36 mouse cellular contexts compared by ENCODE assay signal in the genomic region with DNA sequence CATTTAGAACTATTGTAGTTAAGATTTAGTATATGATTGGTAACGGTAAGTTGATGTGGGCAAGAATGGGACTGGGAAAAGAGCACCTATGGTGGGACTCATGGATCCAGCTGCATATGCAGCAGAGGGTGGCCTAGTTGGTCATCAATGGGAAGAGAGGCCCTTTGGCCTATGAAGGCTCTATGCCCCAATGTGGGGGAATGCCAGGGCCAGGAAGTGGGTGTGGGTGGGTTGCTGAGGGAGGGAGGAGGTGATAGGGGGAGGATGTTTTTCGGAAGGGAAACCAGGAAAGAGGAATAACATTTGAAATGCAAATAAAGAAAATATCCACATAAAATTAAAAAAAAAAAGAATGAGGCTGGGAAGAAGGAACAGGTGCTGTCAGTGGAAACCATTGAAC. TPM values are rescaled to one million over a fixed set of nuclear protein-coding genes. Genes with fewer than 3 reads are reported as not detected.
"Had no signal": no experiment of that assay in that cellular context is flagged by ENCODE, and none has a peak within 500 bp of the region (broad histone marks: within the 10 kb centered on the region; RNA-seq: fewer than 3 reads in every experiment).

No protein-coding gene starts in this region.

- DNase-seq: left cerebral cortex, postnatal 4 days; liver; liver, embryonic 13.5 days; liver, postnatal 0 days; lung, adult 18-20 months; lung, adult 2 months; lung, embryonic 14.5 days; lung, postnatal 10 days; lung, postnatal 14 days; lung, postnatal 36 days; lung, postnatal 4 days; midbrain, embryonic 14.5 days had no signal

- H3K9me3 ChIP-seq: limb, embryonic 10.5 days; limb, embryonic 12.5 days; limb, embryonic 13.5 days; limb, embryonic 15.5 days; liver, embryonic 12.5 days; liver, embryonic 13.5 days; liver, embryonic 15.5 days; lung, embryonic 15.5 days; megakaryocyte, embryonic 14.5 days; midbrain, embryonic 10.5 days; midbrain, embryonic 12.5 days; midbrain, embryonic 13.5 days; midbrain, embryonic 15.5 days; neural tube, embryonic 12.5 days had no signal

- H3K27me3 ChIP-seq: limb, embryonic 12.5 days; liver, embryonic 12.5 days; liver, embryonic 13.5 days; liver, embryonic 15.5 days; lung, embryonic 15.5 days; megakaryocyte, embryonic 14.5 days; midbrain, embryonic 12.5 days; midbrain, embryonic 13.5 days; midbrain, embryonic 15.5 days; neural tube, embryonic 12.5 days had no signal

- H3K27ac ChIP-seq: left cerebral cortex, adult 2 months; limb, embryonic 10.5 days; limb, embryonic 12.5 days; limb, embryonic 13.5 days; limb, embryonic 15.5 days; liver, embryonic 12.5 days; liver, embryonic 13.5 days; liver, embryonic 14.5 days; liver, embryonic 15.5 days; lung, embryonic 15.5 days; macrophage; midbrain, embryonic 10.5 days; midbrain, embryonic 12.5 days; midbrain, embryonic 13.5 days; midbrain, embryonic 15.5 days; neural tube, embryonic 12.5 days had no signal

- H3K9ac ChIP-seq: limb, embryonic 12.5 days; limb, embryonic 13.5 days; limb, embryonic 15.5 days; liver, embryonic 12.5 days; liver, embryonic 13.5 days; liver, embryonic 14.5 days; liver, embryonic 15.5 days; liver, postnatal 0 days; lung, embryonic 14.5 days; lung, embryonic 15.5 days; midbrain, embryonic 12.5 days; midbrain, embryonic 13.5 days; midbrain, embryonic 15.5 days; neural tube, embryonic 12.5 days had no signal

- H3K4me3 ChIP-seq: left cerebral cortex, adult 2 months; limb, embryonic 10.5 days; limb, embryonic 12.5 days; limb, embryonic 13.5 days; limb, embryonic 15.5 days; liver, embryonic 12.5 days; liver, embryonic 13.5 days; liver, embryonic 15.5 days; lung, embryonic 15.5 days; megakaryocyte, embryonic 14.5 days; midbrain, embryonic 10.5 days; midbrain, embryonic 12.5 days; midbrain, embryonic 13.5 days; midbrain, embryonic 15.5 days; myocyte; neural tube, embryonic 12.5 days had no signal

- H3K4me1 ChIP-seq: liver, embryonic 12.5 days; liver, embryonic 13.5 days; liver, embryonic 15.5 days; lung, embryonic 15.5 days; megakaryocyte, embryonic 14.5 days; midbrain, embryonic 10.5 days; midbrain, embryonic 12.5 days; midbrain, embryonic 13.5 days; midbrain, embryonic 15.5 days; neural tube, embryonic 12.5 days had no signal

- H3K4me2 ChIP-seq: limb, embryonic 12.5 days; limb, embryonic 13.5 days; limb, embryonic 15.5 days; liver, embryonic 11.5 days; liver, embryonic 12.5 days; liver, embryonic 13.5 days; liver, embryonic 15.5 days; lung, embryonic 14.5 days; lung, embryonic 15.5 days; midbrain, embryonic 12.5 days; midbrain, embryonic 13.5 days; midbrain, embryonic 15.5 days; neural tube, embryonic 12.5 days had no signal

- ATAC-seq: liver, embryonic 12.5 days; liver, postnatal 0 days; lung, postnatal 0 days; midbrain, embryonic 13.5 days; midbrain, embryonic 15.5 days; midbrain, embryonic 16.5 days had no signal

- H3K36me3 ChIP-seq: limb, embryonic 10.5 days; limb, embryonic 12.5 days; limb, embryonic 13.5 days; limb, embryonic 15.5 days; liver, embryonic 12.5 days; liver, embryonic 13.5 days; liver, embryonic 15.5 days; lung, embryonic 15.5 days; midbrain, embryonic 10.5 days; midbrain, embryonic 12.5 days; midbrain, embryonic 13.5 days; midbrain, embryonic 15.5 days; neural tube, embryonic 12.5 days had no signal

RNA-seq across cellular contexts. Expression of a gene that starts 19.6 kb away (rescaled TPM):
- total RNA-seq: megakaryocyte progenitor cell, adult 5-6 weeks; megakaryocyte, adult 5-6 weeks; megakaryocyte-erythroid progenitor cell, adult 5-6 weeks; monocyte, adult 5-6 weeks had no signal
